Mouse (Mus musculus): Measurements from ENCODE around the gene Sinhcaf. TPM values are rescaled to one million over a fixed set of nuclear protein-coding genes. Genes with fewer than 3 reads are reported as not detected.
A peak's percentile ranks its signal among the peaks of the same experiment; 100 is the strongest.

The Sinhcaf gene
- total and polyA plus RNA-seq, 3 experiments, result 57.5 to 146 (median 82.3) TPM

- no peak for DNase-seq (ENCODE audit: extremely low read depth)
These were observed 15.0 kb downstream of the Sinhcaf start for GRCm38 (mm10) chr6:148931281-148931680.

DNA sequence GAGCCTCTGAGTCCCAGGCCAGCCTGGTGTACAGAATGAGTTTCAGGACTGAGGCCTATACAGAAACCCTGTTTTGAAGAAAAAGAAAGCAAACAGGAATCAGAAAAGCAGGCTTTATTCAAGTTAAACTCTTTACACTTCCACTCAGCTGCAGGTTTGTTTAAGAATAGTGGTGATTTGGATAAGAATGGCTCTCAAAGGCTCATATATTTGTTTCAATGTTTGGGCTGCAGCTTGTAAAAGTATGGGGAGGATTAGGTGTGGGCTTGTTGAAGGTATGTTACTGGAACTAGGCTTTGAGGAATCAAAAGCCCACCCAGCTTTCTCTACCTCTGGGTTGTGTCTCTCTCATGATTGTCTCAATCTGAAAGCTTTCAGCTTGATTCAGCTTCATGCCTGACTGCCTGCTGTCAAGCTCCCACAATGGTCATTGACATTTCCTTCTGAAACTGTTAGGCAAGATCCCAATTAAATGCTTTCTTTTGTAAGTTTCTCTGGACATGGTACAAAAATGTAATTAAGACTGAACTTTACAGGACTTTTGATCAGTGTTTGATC is 27.3 kb downstream of the Sinhcaf start:
- no peak overlapping the region for H3K27ac ChIP-seq (ENCODE audit: insufficient read depth, low read depth)
- peaks cover 0 to 3% of the 10 kb centered on the region in 2 experiments; a peak in 2 of 4 replicates for H3K4me1 ChIP-seq (ENCODE audit: control insufficient read depth in 1 of 2, insufficient read depth in 2 of 2)
- H3K4me3 ChIP-seq (replicated peaks in 1 of 3; ENCODE audit: low read depth in 2 of 3, low read length in 2 of 3, poor library complexity in 1 of 3), result no peak overlapping the region
- dilution Hi-C loops (cut with MboI; ENCODE audit: extremely low pct_ligation_motif_present, extremely low pct_unique_long_range_greater_than_20kb, low sequenced_read_pairs), result no loop called here
- no peak overlapping the region for H3K9ac ChIP-seq (ENCODE audit: insufficient read depth, low read depth)
- no peaks in the 10 kb centered on the region for H3K27me3 ChIP-seq (replicated peaks)
- TF ChIP-seq MYC (IDR thresholded peaks at IDR 0.05; ENCODE audit: low read depth, low read length) (no peak), PAX5 (IDR thresholded peaks at IDR 0.05; ENCODE audit: low read length) (no peak), IRF4 (IDR thresholded peaks at IDR 0.05; ENCODE audit: low read depth, low read length) (no peak), UBTF (IDR thresholded peaks at IDR 0.05; ENCODE audit: low read depth, low read length) (no peak), SIN3A (IDR thresholded peaks at IDR 0.05; ENCODE audit: low read length) (no peak), EP300 (IDR thresholded peaks at IDR 0.05; ENCODE audit: low read length) (no peak), CTCF (conservative IDR thresholded peaks at IDR 0.05 in 1 of 2, IDR thresholded peaks at IDR 0.05 in 1 of 2; ENCODE audit: low read depth in 2 of 2, low read length in 2 of 2) (no peak), RAD21 (IDR thresholded peaks at IDR 0.05; ENCODE audit: low read depth, low read length) (no peak), NELFE (IDR thresholded peaks at IDR 0.05; ENCODE audit: low read depth, low read length) (no peak), MAX (IDR thresholded peaks at IDR 0.05; ENCODE audit: low read length) (no peak), USF2 (conservative IDR thresholded peaks at IDR 0.05; ENCODE audit: low read depth, low read length) (no peak), ELF1 (IDR thresholded peaks at IDR 0.05; ENCODE audit: low read depth, low read length) (no peak), ZC3H11A (IDR thresholded peaks at IDR 0.05; ENCODE audit: low read depth, low read length) (no peak), BHLHE40 (IDR thresholded peaks at IDR 0.05; ENCODE audit: low read depth, low read length) (no peak), MEF2A (IDR thresholded peaks at IDR 0.05; ENCODE audit: borderline replicate concordance, low read depth, low read length) (no peak), MXI1 (IDR thresholded peaks at IDR 0.05; ENCODE audit: low read depth, low read length) (no peak)
- H3K9me3 ChIP-seq (replicated peaks; ENCODE audit: low read length), result no peaks in the 10 kb centered on the region
- no peak overlapping the region for H3K4me2 ChIP-seq (ENCODE audit: insufficient read depth, low read depth, poor library complexity, severe bottlenecking)
- in situ Hi-C loops (cut with MboI; ENCODE audit: low pct_ligation_motif_present, low pct_unique_long_range_greater_than_20kb, low sequenced_read_pairs), result loop anchor here (5.0 to 25.0 kb wide), 4 partner anchors 94 to 704 kb away; partner anchors contain the start of gene Ergic2
- H3K79me2 ChIP-seq (replicated peaks; ENCODE audit: control insufficient read depth, extremely low read depth, insufficient read depth, poor library complexity, severe bottlenecking), result no peaks in the 10 kb centered on the region
- no peak for DNase-seq (ENCODE audit: extremely low read depth)
- H3K36me3 ChIP-seq (replicated peaks in 1 of 2; ENCODE audit: control insufficient read depth in 1 of 2, insufficient read depth in 1 of 2, low read length in 1 of 2), result peaks cover 3 to 31% of the 10 kb centered on the region in 2 experiments

More at GRCm38 (mm10) chr6:148931281-148931680, 15.0 kb downstream of the Sinhcaf start:
- H3K4me3 ChIP-seq (replicated peaks in 1 of 3; ENCODE audit: low read depth in 2 of 3, low read length in 2 of 3, poor library complexity in 1 of 3), result no peak overlapping the region
- no peak overlapping the region for H3K9ac ChIP-seq (ENCODE audit: insufficient read depth, low read depth)
- no peaks in the 10 kb centered on the region for H3K27me3 ChIP-seq (replicated peaks)
- TF ChIP-seq ZMIZ1 (IDR thresholded peaks at IDR 0.05; ENCODE audit: low read depth, low read length), result no peak
- TF ChIP-seq MYC (IDR thresholded peaks at IDR 0.05; ENCODE audit: low read depth, low read length), result no peak
- TF ChIP-seq SMC3 (IDR thresholded peaks at IDR 0.05; ENCODE audit: low read depth, low read length), result peak; percentile 1; the same call in 1 of the 2 replicates
- TF ChIP-seq MXI1 (IDR thresholded peaks at IDR 0.05; ENCODE audit: low read depth, low read length), result no peak
- no peak for TF ChIP-seq ZC3H11A (IDR thresholded peaks at IDR 0.05; ENCODE audit: low read depth, low read length)
- TF ChIP-seq CTCF (conservative IDR thresholded peaks at IDR 0.05 in 1 of 2, IDR thresholded peaks at IDR 0.05 in 1 of 2; ENCODE audit: low read depth in 2 of 2, low read length in 2 of 2), result peak in 1 of 2 experiments; percentile 50; a peak in 2 of 4 replicates
- peaks cover 5 to 41% of the 10 kb centered on the region in 2 experiments for H3K4me1 ChIP-seq (ENCODE audit: control insufficient read depth in 1 of 2, insufficient read depth in 2 of 2)
- H3K4me2 ChIP-seq (ENCODE audit: insufficient read depth, low read depth, poor library complexity, severe bottlenecking), result no peak overlapping the region
- peaks cover 31 to 79% of the 10 kb centered on the region in 2 experiments for H3K36me3 ChIP-seq (replicated peaks in 1 of 2; ENCODE audit: control insufficient read depth in 1 of 2, insufficient read depth in 1 of 2, low read length in 1 of 2)
- H3K9me3 ChIP-seq (replicated peaks; ENCODE audit: low read length), result no peaks in the 10 kb centered on the region
- in situ Hi-C loops (cut with MboI; ENCODE audit: low pct_ligation_motif_present, low pct_unique_long_range_greater_than_20kb, low sequenced_read_pairs) (loop anchor here (25.0 kb wide), 1 partner anchor 181 kb away; the partner anchor contains the start of gene Dennd5b), dilution Hi-C loops (cut with MboI; ENCODE audit: extremely low pct_ligation_motif_present, extremely low pct_unique_long_range_greater_than_20kb, low sequenced_read_pairs) (no loop called here)
- no peak overlapping the region for H3K27ac ChIP-seq (ENCODE audit: insufficient read depth, low read depth)
- H3K79me2 ChIP-seq (replicated peaks; ENCODE audit: control insufficient read depth, extremely low read depth, insufficient read depth, poor library complexity, severe bottlenecking), result peaks cover 32% of the 10 kb centered on the region

Data from CH12.LX (cell line).